Mouse (Mus musculus) frontal cortex, postnatal 14 days (tissue): ENCODE data around the gene Tbc1d1.

ENCODE experiments used
- DNase-seq, 2 experiments: peaks; one replicate each; pipeline ENCODE4 v3.0.0; 2022; ENCODE audit warnings: low spot score in 2 of 2

The Tbc1d1 gene

GRCm38 (mm10) chr5:64277646-64278191 lies 121.6 kb downstream of the Tbc1d1 start:
- DNase-seq, result no peak

GRCm38 (mm10) chr5:64279668-64280067 lies 123.6 kb downstream of the Tbc1d1 start:
- no peak for DNase-seq

GRCm38 (mm10) chr5:64280191-64280590 lies 124.1 kb downstream of the Tbc1d1 start:
- no peak for DNase-seq

GRCm38 (mm10) chr5:64280613-64281012 lies 124.5 kb downstream of the Tbc1d1 start:
- no peak for DNase-seq

- DNase-seq, result no peak
Measured at GRCm38 (mm10) chr5:64281674-64282073, 125.6 kb downstream of the Tbc1d1 start.

- no peak for DNase-seq
Measured at GRCm38 (mm10) chr5:64282594-64282993, 126.5 kb downstream of the Tbc1d1 start.

GRCm38 (mm10) chr5:64285289-64285688 lies 129.2 kb downstream of the Tbc1d1 start:
- DNase-seq, result no peak

- no peak for DNase-seq
Measured at GRCm38 (mm10) chr5:64285851-64286250, 129.7 kb downstream of the Tbc1d1 start.

GRCm38 (mm10) chr5:64287287-64287686 lies 131.2 kb downstream of the Tbc1d1 start:
- no peak for DNase-seq

- DNase-seq, result no peak
Measured at GRCm38 (mm10) chr5:64288031-64288928, 132.2 kb downstream of the Tbc1d1 start.

GRCm38 (mm10) chr5:64289202-64290060 lies 133.3 kb downstream of the Tbc1d1 start:
- peak; percentile 74 to 81 for DNase-seq

GRCm38 (mm10) chr5:64290061-64290345 lies 133.9 kb downstream of the Tbc1d1 start:
- no peak for DNase-seq

GRCm38 (mm10) chr5:64291657-64292056 lies 135.6 kb downstream of the Tbc1d1 start:
- DNase-seq, result no peak

- DNase-seq, result no peak
Measured at GRCm38 (mm10) chr5:64295621-64296020, 139.5 kb downstream of the Tbc1d1 start.

- DNase-seq, result no peak
Measured at GRCm38 (mm10) chr5:64296328-64296727, 140.2 kb downstream of the Tbc1d1 start.

- no peak for DNase-seq
Measured at GRCm38 (mm10) chr5:64297100-64297499, 141.0 kb downstream of the Tbc1d1 start.

GRCm38 (mm10) chr5:64298331-64299036 lies 142.4 kb downstream of the Tbc1d1 start:
- no peak for DNase-seq

- DNase-seq, result no peak
Measured at GRCm38 (mm10) chr5:64299508-64300324, 143.6 kb downstream of the Tbc1d1 start.

GRCm38 (mm10) chr5:64301246-64301645 lies 145.1 kb downstream of the Tbc1d1 start:
- no peak for DNase-seq

- DNase-seq, result no peak
Measured at GRCm38 (mm10) chr5:64307289-64307688, 151.2 kb downstream of the Tbc1d1 start.

GRCm38 (mm10) chr5:64312295-64312694 lies 156.2 kb downstream of the Tbc1d1 start:
- no peak for DNase-seq
